Mouse (Mus musculus): ENCODE data around the gene Oxct2a.

DNA sequence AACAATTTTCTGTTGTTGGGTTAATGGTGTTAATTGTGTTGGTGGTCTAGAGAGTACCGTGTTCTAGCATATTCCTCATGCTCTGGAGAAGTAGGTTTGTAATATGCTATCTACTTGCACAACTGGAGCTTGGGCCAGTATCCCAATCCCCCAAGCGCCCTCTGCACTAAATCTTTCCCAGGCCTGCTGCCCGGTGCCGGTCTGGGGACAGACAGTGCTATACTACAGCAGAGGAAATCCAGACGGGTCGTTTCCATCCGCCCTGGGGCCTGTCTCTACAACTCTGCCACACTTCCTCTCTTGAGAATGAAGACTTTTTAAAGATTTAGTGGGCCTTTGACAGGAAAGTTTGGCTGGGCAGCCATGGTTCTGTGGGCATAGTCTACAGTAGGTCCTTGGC lies 30.4 kb downstream of the Oxct2a start:
- TF ChIP-seq POLR2A (IDR thresholded peaks at IDR 0.05; ENCODE audit: low read depth, low read length) (no peak), RCOR1 (conservative IDR thresholded peaks at IDR 0.05; ENCODE audit: low read depth, low read length) (no peak), ZKSCAN1 (IDR thresholded peaks at IDR 0.05; ENCODE audit: borderline replicate concordance, low read depth, low read length) (no peak), JUN (IDR thresholded peaks at IDR 0.05; ENCODE audit: insufficient read depth, low read depth, low read length) (no peak)
